Mouse (Mus musculus) neutrophil, adult 65 days (primary cell): ENCODE measurements around the gene Upk3bl. TPM values are rescaled to one million over a fixed set of nuclear protein-coding genes. Genes with fewer than 3 reads are reported as not detected.

Experiments
- total RNA-seq: library from RNA; stranded (reverse); gene quantifications from 2 replicates; pipeline ENCODE4 v1.2.4, GENCODE M21; 2023

Gene Upk3bl
- total RNA-seq = not detected in 2 replicates

GRCm38 (mm10) chr5:136054301-136055077 is at the start of gene Upk3bl:
TSS of gene Upk3bl (plus strand) at chr5:136054492.

GRCm38 (mm10) chr5:136038258-136039214 is 15.8 kb upstream of the Upk3bl start, which contains the start of gene Upk3b:
TSS of gene Upk3b (plus strand) at chr5:136038496.

GRCm38 (mm10) chr5:136083669-136084107 is 29.4 kb downstream of the Upk3bl start, which contains the start of gene Rasa4:
TSS of gene Rasa4 (plus strand) at chr5:136083916.

Other genes with a start within 250 kb of the Upk3bl start
- 0.86 TPM in 1 of 2 replicates, not detected in the other for gene Srrm3, start 247.6 kb upstream of the Upk3bl start, total RNA-seq
- gene Hspb1, start 166.6 kb upstream of the Upk3bl start, total RNA-seq = not detected in 2 replicates
- gene Ywhag, start 119.9 kb upstream of the Upk3bl start, total RNA-seq = 96.6 and 115 TPM in 2 replicates
- gene Ssc4d, start 80.0 kb upstream of the Upk3bl start, total RNA-seq = 3.9 and 6.1 TPM in 2 replicates
- not detected in 2 replicates for gene Zp3, start 74.4 kb upstream of the Upk3bl start, total RNA-seq
- gene Dtx2, start 59.7 kb upstream of the Upk3bl start, total RNA-seq = 17.0 and 21.8 TPM in 2 replicates
- not detected in 2 replicates for gene Upk3b, start 16.0 kb upstream of the Upk3bl start, total RNA-seq
- gene Rasa4, start 29.4 kb downstream of the Upk3bl start, total RNA-seq = 24.2 and 32.9 TPM in 2 replicates
- 29.7 and 62.1 TPM in 2 replicates for gene Polr2j, start 62.1 kb downstream of the Upk3bl start, total RNA-seq
- gene Lrwd1, start 81.6 kb downstream of the Upk3bl start, total RNA-seq = 30.1 and 40.0 TPM in 2 replicates
- gene Alkbh4, start 81.7 kb downstream of the Upk3bl start, total RNA-seq = 15.3 and 19.9 TPM in 2 replicates
- 88.5 and 135 TPM in 2 replicates for gene Orai2, start 116.2 kb downstream of the Upk3bl start, total RNA-seq
- 23.3 and 30.0 TPM in 2 replicates for gene Prkrip1, start 144.5 kb downstream of the Upk3bl start, total RNA-seq
- gene Sh2b2, start 192.1 kb downstream of the Upk3bl start, total RNA-seq = 28.6 and 49.5 TPM in 2 replicates